Mouse (Mus musculus) kidney, postnatal 36 days (tissue): ENCODE results near the gene Pi4ka.

ENCODE experiments used
- DNase-seq, 2 experiments: peaks; one replicate each; pipeline ENCODE4 v3.0.0; 2021 to 2022; ENCODE audit warnings: mixed read lengths in 2 of 2

Pi4ka gene

DNA sequence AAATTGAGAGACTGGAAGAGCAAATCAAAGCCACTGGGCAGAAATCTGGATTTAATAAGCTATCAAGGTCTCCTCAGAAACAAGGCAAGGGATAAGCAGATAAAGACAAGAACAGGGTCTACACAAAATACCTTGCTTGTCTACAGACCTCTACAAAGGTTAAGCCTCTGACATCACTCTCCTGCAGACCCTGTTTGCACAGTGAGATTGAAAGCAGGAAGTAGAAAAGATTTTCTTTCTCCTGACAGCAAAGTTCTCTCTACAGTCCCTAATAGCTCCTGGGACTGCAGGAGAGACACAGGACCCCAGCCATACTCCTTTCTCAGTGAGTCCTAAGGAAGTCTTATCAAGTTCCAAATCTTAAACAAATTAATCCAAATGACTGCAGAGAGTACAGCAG lies 71.5 kb downstream of the Pi4ka start:
- DNase-seq, result no peak

GRCm38 (mm10) chr16:17331855-17332254 lies 74.3 kb downstream of the Pi4ka start:
- DNase-seq, result no peak

DNA sequence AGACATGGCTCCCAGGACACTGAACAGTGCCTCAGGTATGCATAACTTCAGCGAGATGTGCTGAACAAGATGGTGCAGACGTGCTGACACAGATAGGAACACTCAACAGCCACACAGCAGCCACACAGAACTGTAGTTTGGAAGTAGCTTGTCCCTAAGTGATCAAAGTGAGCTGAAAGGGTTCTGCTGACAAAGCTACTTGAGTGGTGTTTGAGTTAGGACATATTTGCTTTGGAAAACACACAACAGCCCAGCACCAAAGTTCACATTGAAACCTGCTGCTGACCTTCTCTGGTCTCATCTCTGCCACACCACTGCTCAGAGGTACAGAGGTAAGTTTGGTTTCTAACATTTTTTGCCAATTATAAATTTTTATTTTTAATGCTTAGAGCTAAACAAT lies 75.0 kb downstream of the Pi4ka start, which contains the start of gene Serpind1:
TSS of gene Serpind1 (plus strand) at position 256 of the 400 bp plus-strand sequence.
- DNase-seq, result no peak

GRCm38 (mm10) chr16:17329848-17330570 lies 76.1 kb downstream of the Pi4ka start:
- DNase-seq, result no peak

DNA sequence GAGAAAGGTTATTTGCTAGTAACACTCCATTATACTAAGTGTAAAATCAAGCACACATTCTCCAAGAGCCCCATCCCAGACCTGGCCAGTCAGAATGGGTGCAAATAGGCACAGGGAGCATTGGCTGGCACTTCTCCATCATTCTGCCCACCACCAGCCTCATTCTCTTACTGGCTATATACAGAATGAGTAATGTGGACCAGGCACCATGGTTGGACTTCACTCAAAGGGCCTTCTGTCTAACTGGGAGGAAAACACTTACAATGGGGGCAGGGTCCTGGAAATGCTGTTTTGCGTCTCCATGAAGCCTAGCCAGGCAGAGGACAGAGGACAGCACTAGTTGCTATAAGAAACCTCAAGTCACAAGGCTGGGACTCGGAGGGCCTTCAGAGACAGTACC lies 80.0 kb downstream of the Pi4ka start:
- DNase-seq, result no peak

GRCm38 (mm10) chr16:17324745-17325144 lies 81.4 kb downstream of the Pi4ka start:
- no peak for DNase-seq

GRCm38 (mm10) chr16:17321481-17321880 lies 84.6 kb downstream of the Pi4ka start:
- DNase-seq, result peak in 1 of 2 experiments; percentile 22

DNA sequence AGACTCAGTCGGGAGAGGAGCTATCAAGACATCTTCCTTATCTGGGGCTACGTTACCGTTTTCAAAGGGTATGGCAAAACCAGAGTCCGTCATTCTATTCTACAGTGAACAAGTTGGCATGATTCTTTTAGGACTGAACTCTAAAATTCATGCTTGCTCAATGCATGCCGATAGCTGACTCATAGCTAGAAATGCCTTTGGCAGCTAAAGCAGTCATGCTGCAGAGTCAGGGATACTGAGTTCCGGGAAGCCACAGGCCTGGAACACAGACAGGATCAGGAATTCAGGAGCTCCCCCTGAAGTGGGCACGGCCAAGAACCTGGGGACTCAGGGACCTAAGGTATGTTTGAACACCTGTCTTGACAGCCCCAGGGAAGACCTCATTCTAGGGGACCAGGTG lies 89.6 kb downstream of the Pi4ka start:
- DNase-seq, result no peak

- no peak for DNase-seq
These were observed 93.6 kb downstream of the Pi4ka start for GRCm38 (mm10) chr16:17312531-17312930.

DNA sequence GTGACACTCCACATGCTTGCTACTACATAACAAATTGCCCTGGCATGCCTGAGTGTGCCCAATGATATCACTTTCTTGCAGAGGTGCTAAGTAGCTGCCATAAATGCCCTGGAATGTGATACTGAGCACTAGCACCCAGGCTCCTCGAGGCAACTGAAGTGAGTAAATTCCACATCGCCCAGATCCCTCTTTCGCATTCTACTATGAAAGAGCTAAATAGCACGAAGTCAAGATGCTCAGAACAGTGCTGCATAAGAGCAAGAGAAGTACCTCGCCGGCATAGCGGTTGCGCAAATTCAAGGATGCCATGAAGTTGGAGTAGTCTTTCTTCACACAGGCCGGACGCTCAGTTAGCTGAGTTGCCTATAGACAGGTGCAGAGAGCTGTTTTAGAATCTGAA lies 97.1 kb downstream of the Pi4ka start:
- DNase-seq, result no peak

GRCm38 (mm10) chr16:17307461-17307860 lies 98.7 kb downstream of the Pi4ka start:
- no peak for DNase-seq

GRCm38 (mm10) chr16:17303521-17304245 lies 102.4 kb downstream of the Pi4ka start:
- no peak for DNase-seq

DNA sequence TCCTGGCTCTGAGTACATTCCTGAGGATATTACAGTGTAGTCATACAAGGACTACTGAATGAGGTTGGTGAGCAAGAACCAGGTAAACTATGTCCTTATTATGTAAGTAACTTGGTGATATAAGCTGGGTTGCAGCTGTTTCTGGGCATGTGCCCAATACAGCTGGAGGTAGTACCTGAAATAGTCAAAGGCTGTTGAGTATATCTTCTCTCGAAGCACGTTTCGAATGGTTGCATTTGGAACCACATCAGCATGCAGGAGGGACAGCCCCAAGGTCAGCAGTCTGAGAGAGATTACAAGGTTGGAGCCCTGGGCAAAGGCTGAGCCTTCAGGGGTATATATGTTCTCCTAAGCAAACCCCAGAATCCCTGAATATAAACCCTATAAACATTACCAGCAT lies 105.3 kb downstream of the Pi4ka start:
- DNase-seq, result no peak

DNA sequence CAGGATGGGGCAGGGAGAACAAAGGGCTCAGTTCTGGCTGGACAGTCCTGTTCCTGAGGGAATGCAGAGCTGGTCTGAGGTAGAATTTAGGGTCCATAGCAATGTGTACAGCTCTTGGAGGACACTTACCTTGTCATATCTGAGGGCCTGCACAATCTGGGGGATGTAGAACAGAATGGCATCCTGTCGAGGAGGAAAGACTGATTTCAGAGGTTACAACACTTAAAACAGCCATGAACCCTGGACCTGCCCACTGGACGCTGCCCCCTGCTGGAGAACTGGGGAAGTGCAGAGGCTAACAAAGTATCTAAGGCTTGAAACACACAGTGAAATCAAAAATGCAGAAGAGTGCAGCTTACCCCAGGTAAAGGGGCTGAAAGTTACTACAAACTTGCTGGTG lies 113.4 kb downstream of the Pi4ka start:
- DNase-seq, result peak; percentile 61 to 89

DNA sequence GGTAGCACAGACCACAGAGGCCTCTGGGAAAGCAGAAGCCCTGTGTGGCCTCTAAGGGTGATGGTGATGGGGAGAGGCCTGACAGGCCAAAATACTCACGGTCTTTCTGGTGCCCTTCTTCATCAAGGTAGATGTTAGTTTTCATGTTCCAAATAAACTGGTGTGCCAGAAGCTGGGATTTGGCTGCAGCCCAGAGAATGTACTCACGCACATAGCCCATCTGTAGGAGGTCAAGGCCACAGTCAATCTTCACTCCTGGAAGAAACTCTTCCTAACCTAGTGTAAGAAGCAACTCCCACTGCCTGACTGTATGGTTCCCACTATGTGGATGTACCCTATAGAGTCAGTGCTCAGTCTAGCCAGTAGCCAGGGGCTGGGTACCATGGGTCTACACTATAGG lies 115.1 kb downstream of the Pi4ka start:
- DNase-seq, result no peak

DNA sequence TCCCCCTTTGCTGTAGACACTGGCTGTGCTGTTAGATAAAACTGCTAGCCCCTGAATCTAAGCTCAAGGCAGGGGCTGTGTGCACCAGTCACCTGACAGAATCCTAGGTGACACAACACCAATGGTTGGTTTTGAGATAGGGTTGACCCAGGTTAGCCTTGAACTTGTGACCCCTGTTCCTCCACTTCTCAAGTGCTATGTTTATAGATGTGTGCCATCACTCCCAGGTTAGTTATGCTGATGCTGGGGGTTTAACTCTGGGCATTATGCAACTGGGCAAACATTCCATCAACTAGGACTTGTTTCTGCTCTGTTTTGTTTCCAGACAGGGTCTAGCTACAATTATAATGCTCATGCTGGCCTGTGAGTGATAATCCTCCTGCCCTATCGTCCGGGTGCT lies 119.0 kb downstream of the Pi4ka start:
- DNase-seq, result no peak

DNA sequence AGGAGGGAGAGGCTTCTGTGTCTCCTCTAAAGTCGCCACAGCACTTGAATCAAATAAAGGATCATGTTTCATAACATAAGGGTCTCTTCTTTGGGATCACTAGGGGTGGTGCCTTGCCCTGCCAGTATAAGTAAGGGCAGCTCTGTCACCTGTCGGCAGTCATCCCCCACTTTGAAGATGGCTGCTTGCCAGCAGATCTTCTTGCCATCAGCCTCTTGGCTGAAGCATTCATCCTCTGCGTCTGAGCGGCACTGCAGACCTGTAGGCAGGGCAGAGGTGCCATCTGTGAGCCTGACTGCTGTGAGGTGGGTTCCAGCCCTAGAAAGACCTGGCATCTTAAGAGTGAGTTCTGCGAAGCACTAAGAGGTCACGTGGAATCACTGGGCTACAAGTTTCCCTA lies 123.0 kb downstream of the Pi4ka start:
- DNase-seq, result no peak

DNA sequence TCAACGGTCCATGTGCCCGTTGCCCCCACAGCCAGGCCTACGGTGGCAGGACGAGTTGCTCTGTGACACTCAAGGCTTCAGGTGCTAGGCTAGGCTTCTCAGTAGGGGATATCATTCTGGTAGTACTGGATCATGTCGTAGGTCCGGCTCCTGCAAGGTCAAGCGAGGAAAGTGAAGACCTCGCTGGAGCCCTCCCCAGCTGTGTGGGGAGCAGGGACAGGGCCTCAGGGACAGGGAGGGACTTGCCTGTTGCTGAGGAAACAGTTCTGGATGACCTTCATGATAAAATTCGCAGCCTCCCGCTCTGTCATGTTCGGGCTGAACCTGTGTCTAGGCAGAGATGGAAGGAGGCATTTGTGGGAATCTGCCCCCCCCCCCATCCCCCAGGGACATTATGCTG lies 125.6 kb downstream of the Pi4ka start:
- no peak for DNase-seq

DNA sequence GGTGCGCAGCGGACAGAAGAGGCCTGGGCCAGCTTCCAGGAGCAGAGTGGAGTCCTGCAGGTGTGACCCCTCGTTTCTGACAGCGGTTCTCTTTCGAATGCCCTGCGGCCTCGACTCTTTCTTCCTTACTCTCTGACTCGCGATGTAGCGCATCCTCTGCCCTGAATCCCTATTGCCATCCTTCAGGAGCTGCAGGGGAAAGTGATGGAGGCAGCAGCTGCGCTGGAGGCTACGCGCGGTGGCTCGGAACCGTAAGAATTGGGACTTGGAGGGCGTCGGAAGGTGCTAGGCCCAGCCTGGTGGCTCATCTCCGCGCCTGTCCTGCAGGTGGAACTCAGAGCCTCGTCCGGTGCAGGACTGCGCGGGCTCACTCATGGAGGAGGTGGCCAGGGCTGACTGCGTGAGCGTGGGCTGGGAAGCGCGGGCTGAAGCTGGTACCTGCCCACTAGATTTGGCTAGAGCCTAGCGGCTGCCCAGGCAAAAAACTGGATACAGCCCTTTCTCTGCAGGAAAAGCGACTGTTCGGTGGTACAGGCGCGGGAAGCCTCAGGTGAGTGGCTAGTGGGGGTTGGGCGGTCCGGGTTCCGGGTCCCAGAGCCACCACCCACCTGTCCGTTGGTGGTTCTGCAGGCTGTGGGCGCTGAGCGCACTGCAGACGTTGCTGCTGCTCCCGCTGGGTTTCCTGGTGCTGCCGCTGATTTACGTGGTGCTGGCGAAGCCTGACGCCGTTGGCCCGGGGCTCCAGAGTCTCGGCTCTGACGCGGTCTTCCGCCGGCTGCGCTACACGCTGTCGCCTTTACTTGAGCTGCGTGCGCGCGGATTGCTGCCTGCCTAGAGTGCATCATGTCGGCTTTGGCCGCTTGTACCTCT lies 128.5 kb downstream of the Pi4ka start:
- DNase-seq, result peak in 1 of 2 experiments; percentile 46

GRCm38 (mm10) chr16:17276164-17277151 lies 129.7 kb downstream of the Pi4ka start:
- DNase-seq, result peak; percentile 94 to 98

DNA sequence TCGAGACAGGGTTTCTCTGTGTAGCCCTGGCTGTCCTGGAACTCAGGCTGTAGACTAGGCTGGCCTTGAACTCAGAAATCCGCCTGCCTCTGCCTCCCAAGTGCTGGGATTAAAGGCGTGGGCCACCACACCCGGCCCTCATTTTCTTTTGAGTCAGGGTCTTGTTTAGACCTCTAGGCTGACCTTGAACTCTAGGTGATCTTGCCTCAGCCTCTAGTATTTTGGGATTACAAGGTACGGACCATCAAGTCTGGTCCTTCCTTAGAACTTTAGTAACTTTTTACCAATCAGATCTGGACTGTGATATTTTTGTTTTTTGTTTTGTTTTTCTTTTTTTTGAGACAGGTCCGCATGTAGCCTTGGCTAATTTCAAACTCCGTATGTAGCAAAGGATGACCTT lies 130.4 kb downstream of the Pi4ka start, which contains the start of gene Tmem191c:
TSS of gene Tmem191c (plus strand) at position 357 of the 400 bp plus-strand sequence.
- no peak for DNase-seq

DNA sequence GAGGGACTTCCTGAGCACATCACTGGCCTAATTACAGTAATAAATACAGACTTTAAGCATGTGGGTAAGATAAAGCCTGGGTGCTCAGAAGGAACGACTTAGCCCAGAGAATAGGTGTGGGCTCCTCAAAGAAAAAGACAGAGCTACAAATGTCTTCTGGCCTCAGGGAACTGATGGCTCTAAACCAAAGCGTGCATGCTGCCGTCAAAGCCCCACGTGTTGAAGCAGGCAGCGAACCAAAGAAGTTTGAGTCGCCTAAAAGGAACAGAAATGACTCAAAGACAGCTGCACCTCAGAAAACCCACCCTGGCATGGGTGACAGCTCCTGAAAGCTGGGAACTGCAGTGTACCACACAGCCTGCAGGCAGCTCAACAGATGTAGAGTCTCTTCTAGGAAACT lies 134.3 kb downstream of the Pi4ka start:
- no peak for DNase-seq
